In the genomic region with DNA sequence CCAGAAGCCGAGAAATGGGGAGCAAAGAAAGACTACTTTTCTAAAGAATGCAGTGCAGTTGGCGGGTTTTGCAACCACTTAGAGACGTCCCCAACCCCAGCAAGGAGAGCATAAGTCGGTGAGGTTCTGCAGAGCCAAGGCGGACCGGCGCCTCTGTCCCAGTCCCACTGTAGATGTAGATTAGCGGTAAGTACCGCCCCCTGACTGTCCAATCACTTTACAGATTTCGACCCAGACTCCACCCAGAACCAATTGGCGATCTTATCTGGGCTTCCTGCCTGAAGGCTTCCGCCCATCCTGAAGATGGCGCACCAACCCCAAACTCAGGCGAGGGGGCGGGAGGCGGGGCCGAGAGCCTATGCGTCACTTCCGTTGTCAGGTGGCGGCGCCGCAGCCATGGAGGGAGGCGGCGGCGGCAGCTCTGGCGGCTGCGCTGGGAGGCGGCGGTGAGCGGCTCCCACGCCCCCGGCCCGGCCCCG, we compare ENCODE assay signal across 8 mouse cellular contexts. TPM values are rescaled to one million over a fixed set of nuclear protein-coding genes. Genes with fewer than 3 reads are reported as not detected.
A peak's percentile ranks its signal among the peaks of the same experiment; 100 is the strongest.
DNase-seq lines count a peak whose midpoint lies in the region; ATAC-seq and TF ChIP-seq lines count a peak whose summit lies in the region.

A gene (plus strand): TSS at position 368 of the 479 bp plus-strand sequence.

- H3K9me3 ChIP-seq in embryonic facial prominence, embryonic 13.5 days = no peaks in the 10 kb centered on the region
- no peaks in the 10 kb centered on the region for H3K9me3 ChIP-seq in limb, embryonic 12.5 days
- H3K9me3 ChIP-seq in midbrain, embryonic 15.5 days = no peaks in the 10 kb centered on the region

- peak; percentile 70 for TF ChIP-seq CTCF in kidney, adult 2 months (conservative IDR thresholded peaks at IDR 0.05; ENCODE audit: insufficient read depth, insufficient read length, low read depth, low read length)
- peak; percentile 26; the same call in 1 of the 2 replicates for TF ChIP-seq CTCF in spleen, adult 2 months (IDR thresholded peaks at IDR 0.05; ENCODE audit: extremely low read depth, insufficient read depth, insufficient read length, insufficient replicate concordance)

- H3K9ac ChIP-seq in embryonic facial prominence, embryonic 13.5 days = peak within 1 kb of the TSS; percentile 87
- peak within 1 kb of the TSS; percentile 76 for H3K9ac ChIP-seq in limb, embryonic 12.5 days (replicated peaks)
- H3K9ac ChIP-seq in midbrain, embryonic 15.5 days = peak within 1 kb of the TSS; percentile 89

- 1% methylated on average over 34 of the region's 34 CpGs for WGBS in embryonic facial prominence, embryonic 13.5 days
- under 1% methylated on average over 34 of the region's 34 CpGs for WGBS in kidney, adult 2 months
- WGBS in limb, embryonic 12.5 days = under 1% methylated on average over 33 of the region's 34 CpGs
- WGBS in midbrain, embryonic 15.5 days = under 1% methylated on average over 25 of the region's 34 CpGs
- WGBS in spleen, adult 2 months = under 1% methylated on average over 32 of the region's 34 CpGs

- ATAC-seq in embryonic facial prominence, embryonic 13.5 days (ENCODE audit: insufficient number of reproducible peaks, insufficient read depth, low FRiP score, low TSS enrichment, low read depth) = peak; percentile 93
- ATAC-seq in limb, embryonic 12.5 days (ENCODE audit: insufficient number of reproducible peaks, insufficient read depth, low FRiP score, low TSS enrichment, low read depth) = peak; percentile 94
- ATAC-seq in midbrain, embryonic 15.5 days (replicated peaks) = peak; percentile 96

- DNase-seq in 3134 (ENCODE audit: extremely low read depth, insufficient read length, low spot score) = peak; percentile 92
- DNase-seq in adrenal gland, postnatal 36 days = peak; percentile 96
- peak; percentile 96 to 98 for DNase-seq in heart, adult 18-20 months
- peak; percentile 98 for DNase-seq in kidney, adult 2 months
- DNase-seq in spleen, adult 2 months (ENCODE audit: low read depth in 1 of 2, low spot score in 2 of 2) = peak; percentile 93 to 96

- H3K36me3 ChIP-seq in embryonic facial prominence, embryonic 13.5 days = 0 out of 2 replicates have a peak, but pooled peaks cover 5% of the 10 kb centered on the region
- H3K36me3 ChIP-seq in kidney, adult 2 months (ENCODE audit: control insufficient read depth, insufficient read depth, low read length) = no peaks in the 10 kb centered on the region
- H3K36me3 ChIP-seq in limb, embryonic 12.5 days = peaks cover 10% of the 10 kb centered on the region; the same call in 1 of the 2 replicates
- H3K36me3 ChIP-seq in midbrain, embryonic 15.5 days (replicated peaks) = no peaks in the 10 kb centered on the region
- no peaks in the 10 kb centered on the region for H3K36me3 ChIP-seq in spleen, adult 2 months (ENCODE audit: control insufficient read depth, insufficient read depth, low read length)

- H3K4me2 ChIP-seq in embryonic facial prominence, embryonic 13.5 days = peak within 1 kb of the TSS; percentile 96
- H3K4me2 ChIP-seq in limb, embryonic 12.5 days = peak within 1 kb of the TSS; percentile 96
- peak within 1 kb of the TSS; percentile 87 for H3K4me2 ChIP-seq in midbrain, embryonic 15.5 days

- peak within 1 kb of the TSS; percentile 86 for H3K27ac ChIP-seq in embryonic facial prominence, embryonic 13.5 days
- H3K27ac ChIP-seq in kidney, adult 2 months (ENCODE audit: insufficient read depth, low read depth, low read length) = peak within 1 kb of the TSS; percentile 87
- peak within 1 kb of the TSS; percentile 60; the same call in 1 of the 2 replicates for H3K27ac ChIP-seq in limb, embryonic 12.5 days
- peak within 1 kb of the TSS; percentile 84 for H3K27ac ChIP-seq in midbrain, embryonic 15.5 days
- peak within 1 kb of the TSS; percentile 69 for H3K27ac ChIP-seq in spleen, adult 2 months (ENCODE audit: insufficient read depth, low read length)

- H3K4me3 ChIP-seq in embryonic facial prominence, embryonic 13.5 days = peak within 1 kb of the TSS; percentile 87
- peak within 1 kb of the TSS; percentile 86 for H3K4me3 ChIP-seq in kidney, adult 2 months (ENCODE audit: insufficient read depth, low read depth, low read length)
- peak within 1 kb of the TSS; percentile 94 for H3K4me3 ChIP-seq in limb, embryonic 12.5 days (replicated peaks)
- H3K4me3 ChIP-seq in midbrain, embryonic 15.5 days = peak within 1 kb of the TSS; percentile 96
- H3K4me3 ChIP-seq in spleen, adult 2 months (ENCODE audit: extremely low read depth, insufficient read depth, insufficient read length) = peak within 1 kb of the TSS; percentile 71

- TF ChIP-seq POLR2A in kidney, adult 2 months (IDR thresholded peaks at IDR 0.05; ENCODE audit: low read depth, low read length) = peak; percentile 73
- peak; percentile 36; the same call in 1 of the 2 replicates for TF ChIP-seq POLR2A in spleen, adult 2 months (IDR thresholded peaks at IDR 0.05; ENCODE audit: low read depth, low read length)

- H3K4me1 ChIP-seq in embryonic facial prominence, embryonic 13.5 days = peaks cover 32% of the 10 kb centered on the region
- peaks cover 39% of the 10 kb centered on the region for H3K4me1 ChIP-seq in kidney, adult 2 months (ENCODE audit: control insufficient read depth, insufficient read depth, low read length)
- peaks cover 36% of the 10 kb centered on the region for H3K4me1 ChIP-seq in limb, embryonic 12.5 days (replicated peaks)
- H3K4me1 ChIP-seq in midbrain, embryonic 15.5 days = peaks cover 63% of the 10 kb centered on the region
- H3K4me1 ChIP-seq in spleen, adult 2 months (ENCODE audit: control insufficient read depth, insufficient read depth, insufficient read length) = peaks cover 3% of the 10 kb centered on the region; the same call in 1 of the 2 replicates

- no peaks in the 10 kb centered on the region for H3K27me3 ChIP-seq in embryonic facial prominence, embryonic 13.5 days
- H3K27me3 ChIP-seq in kidney, adult 2 months (replicated peaks; ENCODE audit: control insufficient read depth, insufficient read depth, low read length) = no peaks in the 10 kb centered on the region
- 0 out of 2 replicates have a peak, but pooled peaks cover 3% of the 10 kb centered on the region for H3K27me3 ChIP-seq in limb, embryonic 12.5 days
- H3K27me3 ChIP-seq in midbrain, embryonic 15.5 days (replicated peaks) = no peaks in the 10 kb centered on the region
- no peaks in the 10 kb centered on the region for H3K27me3 ChIP-seq in spleen, adult 2 months (ENCODE audit: control insufficient read depth, insufficient read depth, low read length)

RNA-seq across cellular contexts. Expression of the gene that starts here (rescaled TPM):
- total RNA-seq in adrenal gland, postnatal 36 days (2021) = 10 to 100 TPM; 52.4 to 63.1 TPM
- polyA plus RNA-seq in embryonic facial prominence, embryonic 13.5 days (2015; fragmentation: Nextera tagmentation; extraction: Ambion mirVana) = 34.9 and 36.6 TPM in 2 replicates
- total RNA-seq in heart, adult 18-20 months (2021) = 10 to 100 TPM; 41.4 to 52.6 TPM
- polyA plus RNA-seq in kidney, adult 2 months (2012; rRNA removed) = 38.3 and 38.9 TPM in 2 replicates
- 41.1 and 45.2 TPM in 2 replicates for polyA plus RNA-seq in limb, embryonic 12.5 days (2016; fragmentation: Nextera tagmentation; extraction: Ambion mirVana)
- 34.4 and 35.2 TPM in 2 replicates for polyA plus RNA-seq in midbrain, embryonic 15.5 days (2015; fragmentation: Nextera tagmentation; extraction: Ambion mirVana)
- polyA plus RNA-seq in spleen, adult 2 months (2012; rRNA removed) = 19.4 and 21.0 TPM in 2 replicates

Comparison
In these comparisons a context has a peak if more than half of its experiments do, and no peak if none do; other contexts are left out.
1. Peak in every context shown above with its lines: DNase-seq, ATAC-seq, H3K4me3 ChIP-seq and H3K27ac ChIP-seq.